Mouse (Mus musculus): ENCODE measurements around the gene Ubr2. TPM values are rescaled to one million over a fixed set of nuclear protein-coding genes. Genes with fewer than 3 reads are reported as not detected.
A peak's percentile ranks its signal among the peaks of the same experiment; 100 is the strongest.

Gene Ubr2
- polyA plus RNA-seq, 1 experiment = 18.1 TPM

- no peak overlapping the region for H3ac ChIP-seq (ENCODE audit: control insufficient read depth, insufficient read length, low read depth)
- H3K36me3 ChIP-seq (ENCODE audit: control insufficient read depth, insufficient read depth) = no peaks in the 10 kb centered on the region
- no peak for TF ChIP-seq MAX (IDR thresholded peaks at IDR 0.05)
- no peak for TF ChIP-seq MYOG (IDR thresholded peaks at IDR 0.05; ENCODE audit: control insufficient read depth, extremely low read depth, insufficient read length)
- TF ChIP-seq USF1 (IDR thresholded peaks at IDR 0.05; ENCODE audit: low read depth) = no peak
- TF ChIP-seq CEBPB (IDR thresholded peaks at IDR 0.05; ENCODE audit: low read depth) = no peak
- TF ChIP-seq MYOD1 (IDR thresholded peaks at IDR 0.05; ENCODE audit: control insufficient read depth, insufficient read length, low read depth) = no peak
- no peaks in the 10 kb centered on the region for H3K27me3 ChIP-seq (ENCODE audit: control insufficient read depth, insufficient read depth, insufficient read length)
- no peaks in the 10 kb centered on the region for H3K79me2 ChIP-seq (ENCODE audit: control insufficient read depth, insufficient read depth)
- H3K79me3 ChIP-seq (ENCODE audit: low read depth) = no peaks in the 10 kb centered on the region
- no peak overlapping the region for H3K4me3 ChIP-seq (ENCODE audit: insufficient read depth, poor library complexity, severe bottlenecking)
These were observed 44.3 kb upstream of the Ubr2 start for GRCm38 (mm10) chr17:47054613-47055012.

GRCm38 (mm10) chr17:47050678-47051077 lies 40.3 kb upstream of the Ubr2 start:
- TF ChIP-seq MAX (IDR thresholded peaks at IDR 0.05) (no peak), MYOG (IDR thresholded peaks at IDR 0.05; ENCODE audit: control insufficient read depth, extremely low read depth, insufficient read length) (no peak), USF1 (IDR thresholded peaks at IDR 0.05; ENCODE audit: low read depth) (no peak), CEBPB (IDR thresholded peaks at IDR 0.05; ENCODE audit: low read depth) (peak; percentile 57), MYOD1 (IDR thresholded peaks at IDR 0.05; ENCODE audit: control insufficient read depth, insufficient read length, low read depth) (no peak)
- no peaks in the 10 kb centered on the region for H3K79me2 ChIP-seq (ENCODE audit: control insufficient read depth, insufficient read depth)
- H3K36me3 ChIP-seq (ENCODE audit: control insufficient read depth, insufficient read depth) = no peaks in the 10 kb centered on the region
- H3K4me3 ChIP-seq (ENCODE audit: insufficient read depth, poor library complexity, severe bottlenecking) = no peak overlapping the region
- H3K27me3 ChIP-seq (ENCODE audit: control insufficient read depth, insufficient read depth, insufficient read length) = no peaks in the 10 kb centered on the region
- no peak overlapping the region for H3ac ChIP-seq (ENCODE audit: control insufficient read depth, insufficient read length, low read depth)
- H3K79me3 ChIP-seq (ENCODE audit: low read depth) = no peaks in the 10 kb centered on the region

- Histone ChIP-seq H3K36me3 (ENCODE audit: control insufficient read depth, insufficient read depth) (no peaks in the 10 kb centered on the region), H3K27me3 (ENCODE audit: control insufficient read depth, insufficient read depth, insufficient read length) (no peaks in the 10 kb centered on the region), H3K79me2 (ENCODE audit: control insufficient read depth, insufficient read depth) (no peaks in the 10 kb centered on the region), H3ac (ENCODE audit: control insufficient read depth, insufficient read length, low read depth) (no peak overlapping the region), H3K79me3 (ENCODE audit: low read depth) (no peaks in the 10 kb centered on the region), H3K4me3 (ENCODE audit: insufficient read depth, poor library complexity, severe bottlenecking) (no peak overlapping the region)
- TF ChIP-seq CEBPB (IDR thresholded peaks at IDR 0.05; ENCODE audit: low read depth) (no peak), USF1 (IDR thresholded peaks at IDR 0.05; ENCODE audit: low read depth) (no peak), MYOD1 (IDR thresholded peaks at IDR 0.05; ENCODE audit: control insufficient read depth, insufficient read length, low read depth) (no peak), MYOG (IDR thresholded peaks at IDR 0.05; ENCODE audit: control insufficient read depth, extremely low read depth, insufficient read length) (no peak), FOSL1 (IDR thresholded peaks at IDR 0.05; ENCODE audit: insufficient read depth, low read length, poor library complexity, severe bottlenecking) (no peak), MAX (IDR thresholded peaks at IDR 0.05) (no peak), CTCF (IDR thresholded peaks at IDR 0.05; ENCODE audit: control insufficient read depth, insufficient read depth, insufficient read length) (no peak)
These were observed 32.5 kb upstream of the Ubr2 start for GRCm38 (mm10) chr17:47042866-47043265.

GRCm38 (mm10) chr17:47038844-47039803 lies 28.8 kb upstream of the Ubr2 start:
- Histone ChIP-seq H3K36me3 (ENCODE audit: control insufficient read depth, insufficient read depth) (no peaks in the 10 kb centered on the region), H3K79me2 (ENCODE audit: control insufficient read depth, insufficient read depth) (no peaks in the 10 kb centered on the region), H3K4me3 (ENCODE audit: insufficient read depth, poor library complexity, severe bottlenecking) (no peak overlapping the region), H3K79me3 (ENCODE audit: low read depth) (no peaks in the 10 kb centered on the region), H3ac (ENCODE audit: control insufficient read depth, insufficient read length, low read depth) (peak overlapping the region; percentile 2), H3K27me3 (ENCODE audit: control insufficient read depth, insufficient read depth, insufficient read length) (no peaks in the 10 kb centered on the region)
- TF ChIP-seq FOSL1 (IDR thresholded peaks at IDR 0.05; ENCODE audit: insufficient read depth, low read length, poor library complexity, severe bottlenecking) (no peak), CTCF (IDR thresholded peaks at IDR 0.05; ENCODE audit: control insufficient read depth, insufficient read depth, insufficient read length) (peak; percentile 91)

GRCm38 (mm10) chr17:47034536-47034935 lies 24.2 kb upstream of the Ubr2 start:
- no peaks in the 10 kb centered on the region for H3K79me2 ChIP-seq (ENCODE audit: control insufficient read depth, insufficient read depth)
- H3K36me3 ChIP-seq (ENCODE audit: control insufficient read depth, insufficient read depth) = no peaks in the 10 kb centered on the region
- no peaks in the 10 kb centered on the region for H3K79me3 ChIP-seq (ENCODE audit: low read depth)
- no peak overlapping the region for H3ac ChIP-seq (ENCODE audit: control insufficient read depth, insufficient read length, low read depth)
- H3K4me3 ChIP-seq (ENCODE audit: insufficient read depth, poor library complexity, severe bottlenecking) = no peak overlapping the region
- H3K27me3 ChIP-seq (ENCODE audit: control insufficient read depth, insufficient read depth, insufficient read length) = peaks cover 7% of the 10 kb centered on the region
- no peak for TF ChIP-seq USF1 (IDR thresholded peaks at IDR 0.05; ENCODE audit: low read depth)
- TF ChIP-seq MAX (IDR thresholded peaks at IDR 0.05) = no peak
- TF ChIP-seq MYOG (IDR thresholded peaks at IDR 0.05; ENCODE audit: control insufficient read depth, extremely low read depth, insufficient read length) = no peak
- TF ChIP-seq CTCF (IDR thresholded peaks at IDR 0.05; ENCODE audit: control insufficient read depth, insufficient read depth, insufficient read length) = no peak
- TF ChIP-seq CEBPB (IDR thresholded peaks at IDR 0.05; ENCODE audit: low read depth) = no peak
- no peak for TF ChIP-seq FOSL1 (IDR thresholded peaks at IDR 0.05; ENCODE audit: insufficient read depth, low read length, poor library complexity, severe bottlenecking)
- no peak for TF ChIP-seq MYOD1 (IDR thresholded peaks at IDR 0.05; ENCODE audit: control insufficient read depth, insufficient read length, low read depth)

- peaks cover 7% of the 10 kb centered on the region for H3K27me3 ChIP-seq (ENCODE audit: control insufficient read depth, insufficient read depth, insufficient read length)
- TF ChIP-seq MAX (IDR thresholded peaks at IDR 0.05) (peak; percentile 84), CEBPB (IDR thresholded peaks at IDR 0.05; ENCODE audit: low read depth) (no peak), USF1 (IDR thresholded peaks at IDR 0.05; ENCODE audit: low read depth) (peak; percentile 78)
- no peaks in the 10 kb centered on the region for H3K79me3 ChIP-seq (ENCODE audit: low read depth)
- H3ac ChIP-seq (ENCODE audit: control insufficient read depth, insufficient read length, low read depth) = no peak overlapping the region
- no peaks in the 10 kb centered on the region for H3K79me2 ChIP-seq (ENCODE audit: control insufficient read depth, insufficient read depth)
- H3K36me3 ChIP-seq (ENCODE audit: control insufficient read depth, insufficient read depth) = no peaks in the 10 kb centered on the region
- no peak overlapping the region for H3K4me3 ChIP-seq (ENCODE audit: insufficient read depth, poor library complexity, severe bottlenecking)
These were observed 23.3 kb upstream of the Ubr2 start for GRCm38 (mm10) chr17:47033643-47034042.
